Mouse (Mus musculus): Measurements from ENCODE around the gene Litaf. TPM values are rescaled to one million over a fixed set of nuclear protein-coding genes. Genes with fewer than 3 reads are reported as not detected.
"Not testable (repeated sequence)": the region's sequence is repeated elsewhere in the genome, so short reads cannot be mapped to it uniquely, and the experiment has no call there.

The Litaf gene
- polyA plus RNA-seq, 1 experiment from 2014 or later, result 34.8 TPM

DNA sequence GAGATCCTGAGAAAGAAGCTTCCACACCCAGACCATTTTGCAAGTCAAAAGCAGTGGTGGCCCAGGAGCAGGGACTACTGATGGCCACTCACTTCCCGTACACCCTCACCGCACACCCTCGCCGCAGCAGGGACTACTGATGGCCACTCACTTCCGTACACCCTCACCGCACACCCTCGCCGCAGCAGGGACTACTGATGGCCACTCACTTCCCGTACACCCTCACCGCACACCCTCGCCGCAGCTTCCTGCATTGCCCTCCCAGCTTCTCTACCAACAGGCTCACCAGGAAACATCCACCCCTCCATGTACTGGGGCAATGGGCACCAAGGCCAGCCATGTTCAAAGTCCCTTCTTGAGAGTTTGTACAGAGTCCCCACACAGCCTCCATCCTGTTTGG is 107.7 kb downstream of the Litaf start:
- 85% methylated on average over 12 of the region's 12 CpGs for WGBS (ENCODE audit: insufficient replicate concordance)
- H3K4me3 ChIP-seq; ATAC-seq; H3K9ac ChIP-seq; H3K9me3 ChIP-seq (replicated peaks); H3K27ac ChIP-seq; H3K4me2 ChIP-seq; H3K27me3 ChIP-seq (replicated peaks): not testable (repeated sequence)
- peaks cover 14% of the 10 kb centered on the region; the same call in 1 of the 2 replicates for H3K4me1 ChIP-seq
- H3K36me3 ChIP-seq, result peaks cover 41% of the 10 kb centered on the region

DNA sequence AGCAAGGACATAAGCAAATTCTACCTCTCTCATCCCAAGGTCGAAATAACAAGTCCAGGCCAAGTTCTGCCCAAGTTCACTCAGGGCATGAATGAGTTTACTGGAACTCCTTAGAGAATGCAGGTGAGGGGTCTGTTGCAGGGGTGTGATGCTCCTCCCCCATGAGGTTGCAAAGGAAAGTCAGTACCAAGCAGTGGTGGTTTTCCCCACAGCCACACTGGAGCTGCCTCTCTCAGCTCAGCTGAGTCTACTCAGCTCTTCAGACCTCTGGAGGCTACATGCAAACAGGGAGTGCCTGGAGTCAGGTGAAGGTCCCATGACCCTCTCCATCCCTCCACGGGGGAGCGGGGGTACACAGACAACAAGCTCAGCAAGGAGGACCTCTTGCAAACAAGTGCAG is 108.2 kb downstream of the Litaf start:
- H3K27me3 ChIP-seq (replicated peaks), result no peaks in the 10 kb centered on the region
- WGBS (ENCODE audit: insufficient replicate concordance), result 76% methylated on average over 3 of the region's 3 CpGs

DNA sequence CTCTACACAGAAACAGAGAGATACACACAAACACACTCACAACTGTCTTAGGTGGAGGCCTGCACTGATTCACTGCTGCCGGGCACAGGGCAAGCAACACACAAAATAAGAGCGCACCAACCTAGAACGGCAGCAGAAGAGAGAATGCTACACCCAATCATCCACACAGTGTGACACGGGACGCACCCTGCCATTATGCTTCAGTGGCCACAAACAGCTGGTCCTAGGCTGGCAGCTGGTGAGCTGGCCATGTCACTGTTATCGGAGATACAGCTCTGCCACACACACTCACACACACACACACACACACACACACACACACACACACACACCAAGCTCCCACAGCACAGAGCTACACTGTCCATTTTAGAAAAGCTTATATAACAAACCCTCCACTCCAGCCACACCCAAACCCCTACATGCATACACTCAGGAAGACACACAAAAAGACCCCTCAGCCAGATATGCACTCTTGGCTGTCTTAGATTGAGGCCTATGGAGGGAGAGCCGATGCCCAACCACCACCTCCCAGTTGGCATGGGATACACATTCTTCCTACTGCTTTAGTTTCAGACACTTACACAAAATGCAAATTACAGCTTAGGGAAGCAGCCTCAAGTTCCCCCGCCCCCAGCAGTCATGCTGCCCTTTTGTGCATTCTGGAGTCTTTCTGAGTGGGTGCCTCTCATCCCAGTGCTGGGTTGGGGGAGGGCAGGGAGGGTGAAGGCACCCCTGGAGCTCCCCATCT is 108.8 kb downstream of the Litaf start:
- H3K4me3 ChIP-seq, result no peak overlapping the region
- WGBS (ENCODE audit: insufficient replicate concordance), result 74% methylated on average over 8 of the region's 8 CpGs
- peaks cover 6% of the 10 kb centered on the region; the same call in 1 of the 2 replicates for H3K4me1 ChIP-seq
- no peak overlapping the region for H3K9ac ChIP-seq
- H3K4me2 ChIP-seq, result no peak overlapping the region
- no peak overlapping the region for H3K27ac ChIP-seq
- H3K36me3 ChIP-seq, result peaks cover 29% of the 10 kb centered on the region
- no peaks in the 10 kb centered on the region for H3K9me3 ChIP-seq (replicated peaks)
- no peak for ATAC-seq
- no peaks in the 10 kb centered on the region for H3K27me3 ChIP-seq (replicated peaks)

More for the DNA sequence above, 108.2 kb downstream of the Litaf start:
- no peak for ATAC-seq
- Histone ChIP-seq H3K27ac (no peak overlapping the region), H3K4me3 (no peak overlapping the region), H3K4me1 (peaks cover 13% of the 10 kb centered on the region; the same call in 1 of the 2 replicates), H3K9me3 (replicated peaks) (no peaks in the 10 kb centered on the region), H3K36me3 (peaks cover 36% of the 10 kb centered on the region), H3K4me2 (no peak overlapping the region), H3K9ac (no peak overlapping the region)

DNA sequence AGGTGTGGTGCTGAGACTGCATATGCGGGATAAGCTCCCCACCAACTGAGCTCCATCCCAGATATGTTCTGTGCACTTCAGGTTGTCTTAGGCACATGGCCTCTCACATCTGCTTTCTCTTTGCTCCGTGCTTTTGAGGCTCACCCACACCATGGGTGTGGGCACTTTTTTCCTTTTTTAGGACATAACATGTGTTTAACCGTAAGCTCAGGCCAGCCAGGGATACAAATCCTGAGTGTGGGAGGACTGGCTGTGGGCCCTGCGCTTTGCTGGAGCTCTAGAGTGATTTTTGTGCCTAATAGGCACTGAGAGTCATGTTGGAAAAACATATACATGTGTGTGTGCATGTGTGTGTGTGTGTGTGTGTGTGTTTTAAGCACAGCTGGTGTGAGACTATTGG is 110.9 kb downstream of the Litaf start:
- no peak for ATAC-seq
- H3K9me3 ChIP-seq (replicated peaks), result no peaks in the 10 kb centered on the region
- H3K4me2 ChIP-seq, result no peak overlapping the region
- peaks cover 6% of the 10 kb centered on the region; the same call in 1 of the 2 replicates for H3K4me1 ChIP-seq
- H3K4me3 ChIP-seq, result no peak overlapping the region
- H3K36me3 ChIP-seq, result peaks cover 12% of the 10 kb centered on the region; the same call in 1 of the 2 replicates
- H3K27me3 ChIP-seq (replicated peaks), result no peaks in the 10 kb centered on the region
- 72% methylated on average over 4 of the region's 4 CpGs for WGBS (ENCODE audit: insufficient replicate concordance)
- H3K27ac ChIP-seq, result no peak overlapping the region
- H3K9ac ChIP-seq, result no peak overlapping the region

DNA sequence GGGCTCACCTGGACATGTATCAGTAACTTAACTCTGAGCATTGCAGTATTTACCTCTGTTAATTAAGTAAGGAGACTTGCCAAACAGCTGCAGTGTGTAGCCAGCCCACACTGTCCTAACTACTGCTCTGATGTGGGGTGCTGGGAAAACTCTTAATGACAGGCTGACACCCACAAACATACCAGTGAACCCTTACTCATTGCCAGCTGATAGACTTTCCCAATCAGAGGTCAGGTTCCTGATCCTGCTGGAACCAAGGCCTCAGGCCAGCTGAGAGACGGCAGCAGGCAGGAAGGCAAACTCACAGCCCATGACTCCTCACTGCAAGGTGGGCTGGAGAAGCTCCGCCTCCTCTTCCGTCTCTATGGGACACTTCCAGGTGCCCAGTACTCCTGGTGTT is 113.1 kb downstream of the Litaf start:
- peaks cover 5% of the 10 kb centered on the region; the same call in 1 of the 2 replicates for H3K4me1 ChIP-seq
- no peak for ATAC-seq
- no peak overlapping the region for H3K4me2 ChIP-seq
- H3K36me3 ChIP-seq, result no peaks in the 10 kb centered on the region
- no peaks in the 10 kb centered on the region for H3K9me3 ChIP-seq (replicated peaks)
- no peak overlapping the region for H3K27ac ChIP-seq
- no peak overlapping the region for H3K4me3 ChIP-seq
- H3K27me3 ChIP-seq (replicated peaks), result no peaks in the 10 kb centered on the region
- WGBS (ENCODE audit: insufficient replicate concordance), result 88% methylated on average over 3 of the region's 3 CpGs
- no peak overlapping the region for H3K9ac ChIP-seq

DNA sequence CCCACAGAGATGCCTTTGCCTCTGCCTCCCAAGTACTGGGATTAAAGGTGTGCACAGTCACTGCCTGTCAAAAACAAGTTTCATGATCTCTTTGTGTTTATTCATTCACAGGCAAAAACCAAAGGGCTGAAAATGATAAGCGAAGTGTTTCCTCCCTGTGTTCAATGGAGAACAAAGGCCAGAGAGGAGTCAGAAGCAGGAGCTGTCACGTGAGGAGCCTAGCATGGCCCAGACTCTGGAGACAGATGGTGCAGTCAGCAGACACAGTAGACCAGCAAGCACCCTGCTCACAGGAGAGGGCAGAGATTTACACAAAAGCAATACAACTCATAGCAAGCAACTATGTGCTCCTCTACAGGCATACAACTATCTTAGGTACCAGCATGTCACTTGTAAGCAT is 113.9 kb downstream of the Litaf start:
- no peak overlapping the region for H3K9ac ChIP-seq
- WGBS (ENCODE audit: insufficient replicate concordance), result 54% methylated on average over 2 of the region's 2 CpGs
- ATAC-seq, result no peak
- H3K4me3 ChIP-seq, result no peak overlapping the region
- no peaks in the 10 kb centered on the region for H3K36me3 ChIP-seq
- no peaks in the 10 kb centered on the region for H3K9me3 ChIP-seq (replicated peaks)
- H3K27me3 ChIP-seq (replicated peaks), result no peaks in the 10 kb centered on the region
- no peak overlapping the region for H3K4me2 ChIP-seq
- H3K4me1 ChIP-seq, result no peaks in the 10 kb centered on the region
- H3K27ac ChIP-seq, result no peak overlapping the region

DNA sequence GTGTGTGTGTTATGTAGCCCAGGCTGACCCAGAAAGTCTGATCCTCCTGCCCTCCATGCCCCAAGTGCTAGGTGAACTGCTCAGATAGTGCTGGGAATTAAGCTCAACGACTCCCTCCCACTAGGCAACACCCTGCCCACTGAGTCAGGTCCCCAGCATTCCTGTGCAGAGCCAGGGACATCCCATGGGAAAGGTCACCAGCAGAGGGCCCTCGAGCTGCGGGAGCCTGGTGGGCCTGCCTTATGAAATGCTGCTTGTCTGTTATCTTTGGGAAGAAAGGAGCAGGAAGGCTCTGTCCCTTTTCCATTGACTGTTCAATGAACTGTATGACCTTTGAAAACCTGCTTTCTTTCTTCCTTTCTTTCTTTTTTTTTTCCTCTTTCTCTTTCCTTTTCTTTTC is 114.4 kb downstream of the Litaf start:
- Histone ChIP-seq H3K27ac (no peak overlapping the region), H3K9me3 (replicated peaks) (no peaks in the 10 kb centered on the region), H3K4me3 (no peak overlapping the region), H3K27me3 (replicated peaks) (no peaks in the 10 kb centered on the region), H3K4me2 (no peak overlapping the region), H3K4me1 (no peaks in the 10 kb centered on the region), H3K36me3 (no peaks in the 10 kb centered on the region), H3K9ac (no peak overlapping the region)
- no peak for ATAC-seq
- 23% methylated on average over 3 of the region's 3 CpGs for WGBS (ENCODE audit: insufficient replicate concordance)

DNA sequence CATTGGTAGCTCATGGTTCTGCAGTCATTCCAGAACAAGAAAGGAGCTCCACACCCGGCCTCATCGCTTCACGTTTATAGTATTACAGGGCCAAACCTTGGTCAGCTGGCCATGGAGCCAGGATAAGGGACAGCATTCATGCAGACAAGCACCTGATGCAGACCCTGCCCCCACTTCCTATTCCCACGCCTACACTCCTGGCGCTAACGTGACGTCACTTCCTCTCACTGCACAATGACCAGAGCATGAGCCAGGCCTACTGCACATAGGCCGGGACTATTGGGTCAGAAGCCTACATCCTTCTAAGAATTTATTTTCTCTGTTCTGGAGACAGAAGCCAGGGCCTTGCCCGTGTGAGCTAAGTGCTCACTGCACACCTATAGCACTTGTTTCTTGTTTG is 115.4 kb downstream of the Litaf start:
- ATAC-seq, result no peak
- H3K27me3 ChIP-seq (replicated peaks), result no peaks in the 10 kb centered on the region
- WGBS (ENCODE audit: insufficient replicate concordance), result 57% methylated on average over 9 of the region's 9 CpGs
- H3K9me3 ChIP-seq (replicated peaks), result no peaks in the 10 kb centered on the region
- H3K4me2 ChIP-seq, result no peak overlapping the region
- H3K4me1 ChIP-seq, result no peaks in the 10 kb centered on the region
- no peak overlapping the region for H3K9ac ChIP-seq
- H3K4me3 ChIP-seq, result no peak overlapping the region
- no peak overlapping the region for H3K27ac ChIP-seq
- no peaks in the 10 kb centered on the region for H3K36me3 ChIP-seq

DNA sequence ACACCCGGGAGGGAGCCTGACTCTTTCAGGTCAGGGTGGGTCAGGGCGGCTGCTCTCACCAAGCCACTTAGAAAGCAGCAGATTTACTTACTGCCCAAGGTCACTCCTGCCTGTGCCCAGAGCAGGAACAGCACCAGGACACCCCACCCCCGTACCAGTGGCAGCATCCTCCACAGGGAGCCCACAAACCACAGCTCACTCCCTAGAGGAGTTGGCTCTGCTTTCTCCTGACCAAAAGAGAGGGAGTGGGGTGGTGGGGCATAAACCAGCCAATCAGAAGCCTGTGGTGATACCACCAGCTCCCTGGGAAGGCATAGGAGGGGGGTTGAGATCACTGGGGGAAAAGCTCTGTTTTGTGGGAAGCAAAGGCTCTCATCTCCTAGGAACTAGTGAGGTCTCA is 118.2 kb downstream of the Litaf start:
- Histone ChIP-seq H3K27ac (no peak overlapping the region), H3K9ac (no peak overlapping the region), H3K27me3 (replicated peaks) (no peaks in the 10 kb centered on the region), H3K4me3 (no peak overlapping the region), H3K4me1 (no peaks in the 10 kb centered on the region), H3K4me2 (no peak overlapping the region), H3K9me3 (replicated peaks) (no peaks in the 10 kb centered on the region), H3K36me3 (no peaks in the 10 kb centered on the region)
- 31% methylated on average over 3 of the region's 3 CpGs for WGBS (ENCODE audit: insufficient replicate concordance)
- no peak for ATAC-seq

DNA sequence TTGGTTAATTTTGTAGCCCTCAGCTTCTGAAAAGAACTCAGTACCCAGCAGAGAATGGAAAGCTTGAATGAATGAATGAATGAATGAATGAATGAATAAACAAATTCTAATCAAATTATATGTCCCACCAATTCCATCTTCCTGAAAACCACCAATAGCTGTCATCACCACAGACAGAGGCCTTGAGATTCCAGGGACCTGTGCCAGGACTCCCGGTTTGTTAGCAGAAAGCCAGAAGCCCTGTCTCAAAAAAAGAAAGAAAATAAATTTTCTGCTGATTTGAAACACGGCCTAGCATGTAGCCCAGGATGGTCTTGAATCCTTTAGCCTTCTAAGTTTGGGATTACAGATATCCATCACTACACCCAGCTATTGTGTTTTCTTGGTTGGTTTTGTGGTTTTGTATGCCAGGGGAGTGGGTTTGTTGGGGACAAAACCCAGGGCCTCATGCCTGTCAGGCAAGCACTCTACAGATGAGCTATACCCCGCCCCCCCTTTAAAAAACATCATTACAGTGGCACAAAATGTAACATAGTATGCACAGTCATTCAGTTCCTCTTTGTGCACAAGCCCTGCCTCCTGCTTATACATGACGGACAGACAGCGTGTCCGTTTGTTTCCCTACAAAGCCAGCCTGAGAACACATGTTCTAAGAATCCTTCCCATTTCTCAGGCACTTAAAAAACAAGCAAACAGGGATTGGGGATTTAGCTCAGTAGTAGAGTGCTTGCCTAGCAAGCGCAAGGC is 120.4 kb downstream of the Litaf start:
- no peak overlapping the region for H3K9ac ChIP-seq
- H3K4me2 ChIP-seq, result no peak overlapping the region
- WGBS (ENCODE audit: insufficient replicate concordance), result 53% methylated on average over 7 of the region's 7 CpGs
- H3K27me3 ChIP-seq (replicated peaks), result no peaks in the 10 kb centered on the region
- ATAC-seq, result no peak
- no peaks in the 10 kb centered on the region for H3K9me3 ChIP-seq (replicated peaks)
- no peaks in the 10 kb centered on the region for H3K4me1 ChIP-seq
- no peaks in the 10 kb centered on the region for H3K36me3 ChIP-seq
- H3K27ac ChIP-seq, result no peak overlapping the region
- H3K4me3 ChIP-seq, result no peak overlapping the region

DNA sequence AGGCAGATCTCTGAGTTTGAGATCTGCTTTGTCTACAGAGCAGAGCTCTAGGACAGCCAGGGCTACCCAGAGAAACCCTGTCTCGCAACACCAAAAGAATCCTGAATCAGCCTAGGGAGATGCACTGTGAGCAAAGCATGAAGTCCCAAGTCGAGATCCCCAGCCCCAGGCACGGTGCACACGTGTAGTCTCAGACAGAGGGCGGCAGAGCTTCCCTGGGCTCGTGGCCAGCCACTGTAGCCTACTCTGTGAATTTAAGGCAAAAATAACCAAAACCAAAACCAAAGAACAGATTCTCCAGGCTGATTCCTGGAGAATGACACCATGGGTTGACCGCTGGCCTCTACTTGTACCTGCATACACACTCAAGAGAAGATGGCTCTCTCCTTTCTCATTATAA is 121.4 kb downstream of the Litaf start:
- 64% methylated on average over 7 of the region's 7 CpGs for WGBS (ENCODE audit: insufficient replicate concordance)
- Histone ChIP-seq H3K27ac (no peak overlapping the region), H3K9ac (no peak overlapping the region), H3K27me3 (replicated peaks) (no peaks in the 10 kb centered on the region), H3K36me3 (no peaks in the 10 kb centered on the region), H3K4me1 (no peaks in the 10 kb centered on the region), H3K4me2 (no peak overlapping the region), H3K9me3 (replicated peaks) (no peaks in the 10 kb centered on the region), H3K4me3 (no peak overlapping the region)
- ATAC-seq, result no peak

DNA sequence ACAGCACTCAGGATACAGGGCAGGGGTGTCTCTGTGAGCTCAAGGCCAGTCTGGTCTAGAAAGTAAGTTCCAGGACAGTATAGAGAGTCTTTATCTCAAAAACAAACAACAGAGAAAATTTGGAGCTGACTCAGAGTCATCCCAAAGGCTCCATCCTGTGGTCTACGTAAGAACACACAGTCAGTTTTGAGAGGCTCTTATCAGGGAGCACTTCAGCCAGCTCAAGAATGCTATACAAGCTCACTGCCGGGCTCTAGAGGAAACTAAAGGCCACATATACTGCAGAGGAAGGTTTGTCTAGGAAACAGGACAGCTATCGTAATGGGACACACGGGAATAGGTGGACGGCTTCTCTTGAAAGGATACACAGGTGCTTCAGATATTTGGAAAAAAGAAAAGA is 122.7 kb downstream of the Litaf start:
- WGBS (ENCODE audit: insufficient replicate concordance), result 45% methylated on average over 5 of the region's 5 CpGs
- ATAC-seq, result no peak
- H3K9me3 ChIP-seq (replicated peaks), result no peaks in the 10 kb centered on the region
- H3K4me2 ChIP-seq, result no peak overlapping the region
- no peak overlapping the region for H3K27ac ChIP-seq
- no peak overlapping the region for H3K9ac ChIP-seq
- H3K4me3 ChIP-seq, result no peak overlapping the region
- H3K36me3 ChIP-seq, result no peaks in the 10 kb centered on the region
- no peaks in the 10 kb centered on the region for H3K27me3 ChIP-seq (replicated peaks)
- H3K4me1 ChIP-seq, result no peaks in the 10 kb centered on the region

Measured in liver, embryonic 12.5 days (tissue).